Mouse (Mus musculus) kidney, adult 2 months (tissue): ENCODE data around the gene Lrba.

ENCODE experiments used
- CTCF ChIP-seq: fragments of 200-500 bp; conservative IDR thresholded peaks from 2 replicates; pipeline ENCODE4 v1.5.1; 2011; ENCODE audit warnings: low read depth, mild to moderate bottlenecking, control low read depth, low read length, moderate library complexity, mixed read lengths; ENCODE audit not compliant: insufficient read depth, insufficient read length
- POLR2A ChIP-seq: fragments of 200-500 bp; IDR thresholded peaks from one replicate; pipeline ENCODE4 v1.6.1; 2011; ENCODE audit warnings: low read depth, low read length, control low read depth

DNA sequence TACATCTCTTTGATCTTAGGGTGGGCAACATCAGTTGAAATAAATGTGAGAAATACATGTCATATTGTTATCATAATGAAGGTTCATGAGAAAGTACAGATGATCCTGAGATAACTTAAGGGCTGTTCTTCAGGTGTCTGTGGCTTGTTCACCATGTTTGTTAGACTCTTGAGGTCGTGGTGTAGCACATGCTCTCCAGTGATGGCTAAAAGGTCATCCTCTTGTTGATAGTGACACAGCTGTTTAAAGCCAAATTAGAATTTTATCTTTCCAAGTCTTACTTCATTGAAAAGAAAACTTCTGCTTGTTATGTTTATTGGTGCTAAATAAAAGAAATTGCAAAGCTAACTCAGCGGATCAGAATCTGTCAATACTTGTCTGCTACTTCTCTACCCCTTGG is 147.0 kb downstream of the Lrba start:
- TF ChIP-seq POLR2A: no peak
- no peak for TF ChIP-seq CTCF
